Mouse (Mus musculus): ENCODE measurements around the gene 1700001P01Rik. TPM values are rescaled to one million over a fixed set of nuclear protein-coding genes. Genes with fewer than 3 reads are reported as not detected.
A peak's percentile ranks its signal among the peaks of the same experiment; 100 is the strongest.
"Not testable (repeated sequence)": the region's sequence is repeated elsewhere in the genome, so short reads cannot be mapped to it uniquely, and the experiment has no call there.

1700001P01Rik gene
- polyA plus RNA-seq, 1 experiment from 2014 or later = 0.22 TPM

- H3K4me1 ChIP-seq (replicated peaks) = peaks cover 48% of the 10 kb centered on the region
- 70% methylated on average over 9 of the region's 9 CpGs for WGBS (ENCODE audit: insufficient replicate concordance)
- peak overlapping the region; percentile 94 for H3K9ac ChIP-seq
- ATAC-seq (ENCODE audit: low read depth) (no peak), DNase-seq (no peak)
- no peak overlapping the region for H3K27ac ChIP-seq
- peak overlapping the region; percentile 90; the same call in 1 of the 2 replicates for H3K4me3 ChIP-seq (replicated peaks)
- H3K9me3 ChIP-seq (replicated peaks) = no peaks in the 10 kb centered on the region
- H3K4me2 ChIP-seq = peak overlapping the region; percentile 92
- no peaks in the 10 kb centered on the region for H3K27me3 ChIP-seq
- H3K36me3 ChIP-seq = peaks cover 22% of the 10 kb centered on the region
Observed at GRCm38 (mm10) chr11:97742591-97742990, 33.1 kb downstream of the 1700001P01Rik start.

- DNase-seq = no peak
- Histone ChIP-seq H3K27me3 (no peaks in the 10 kb centered on the region), H3K27ac (no peak overlapping the region), H3K4me1 (replicated peaks) (peaks cover 48% of the 10 kb centered on the region), H3K9ac (no peak overlapping the region), H3K4me2 (peak overlapping the region; percentile 92), H3K36me3 (peaks cover 17% of the 10 kb centered on the region), H3K4me3 (replicated peaks) (no peak overlapping the region), H3K9me3 (replicated peaks) (no peaks in the 10 kb centered on the region)
- 73% methylated on average over 5 of the region's 5 CpGs for WGBS (ENCODE audit: insufficient replicate concordance)
- ATAC-seq (ENCODE audit: low read depth) = no peak
Observed at GRCm38 (mm10) chr11:97742157-97742556, 33.6 kb downstream of the 1700001P01Rik start.

DNA sequence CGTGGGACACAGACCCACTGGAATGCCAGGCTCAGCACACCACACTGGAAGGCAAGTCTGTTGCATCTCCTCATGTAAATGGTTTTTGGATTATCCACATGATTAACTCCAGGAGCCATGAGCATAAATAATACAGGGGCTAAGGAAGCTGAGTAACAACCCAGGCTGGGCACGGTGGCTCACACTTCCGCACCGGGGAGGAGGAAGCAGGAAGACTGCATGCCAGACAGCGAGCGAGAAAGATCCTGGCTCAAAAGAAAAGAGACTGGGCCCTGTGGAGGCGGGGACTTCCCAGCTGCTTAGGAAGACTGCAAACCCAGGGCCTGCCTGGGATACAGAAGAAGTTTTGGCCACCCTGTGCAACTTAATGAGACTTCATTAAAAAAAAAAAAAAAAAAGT, 35.5 kb downstream of the 1700001P01Rik start:
- DNase-seq (no peak), ATAC-seq (ENCODE audit: low read depth) (no peak)
- Histone ChIP-seq H3K9me3 (replicated peaks) (no peaks in the 10 kb centered on the region), H3K4me3 (replicated peaks) (no peak overlapping the region), H3K36me3 (peaks cover 6% of the 10 kb centered on the region; the same call in 1 of the 2 replicates), H3K27me3 (no peaks in the 10 kb centered on the region), H3K4me2 (no peak overlapping the region), H3K4me1 (replicated peaks) (peaks cover 38% of the 10 kb centered on the region), H3K27ac (peak overlapping the region; percentile 34), H3K9ac (no peak overlapping the region)
- WGBS (ENCODE audit: insufficient replicate concordance) = 52% methylated on average over 7 of the region's 7 CpGs

DNA sequence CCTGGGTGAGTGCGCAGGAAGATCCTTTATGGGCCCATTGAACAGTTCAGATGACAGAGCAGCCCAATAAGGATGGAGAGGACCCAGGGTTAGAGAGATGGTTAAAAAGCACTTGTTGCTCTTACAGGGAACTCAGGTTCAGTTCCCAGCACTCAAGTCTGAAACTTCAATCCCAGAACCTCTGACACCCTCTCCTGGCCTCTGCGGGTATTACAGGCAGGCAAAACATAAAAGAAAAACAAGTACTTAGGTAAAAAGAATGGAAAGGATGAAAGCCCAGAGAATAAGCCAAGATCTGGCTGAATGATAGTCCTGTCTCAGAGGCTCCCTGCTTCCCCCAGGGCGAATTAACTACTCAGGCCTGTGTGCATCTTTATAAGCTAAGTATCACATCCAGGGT, 36.6 kb downstream of the 1700001P01Rik start:
- 77% methylated on average over 3 of the region's 3 CpGs for WGBS (ENCODE audit: insufficient replicate concordance)
- no peaks in the 10 kb centered on the region for H3K27me3 ChIP-seq
- peaks cover 38% of the 10 kb centered on the region for H3K4me1 ChIP-seq (replicated peaks)
- ATAC-seq (ENCODE audit: low read depth) = no peak
- no peak overlapping the region for H3K4me3 ChIP-seq (replicated peaks)
- H3K9me3 ChIP-seq (replicated peaks) = no peaks in the 10 kb centered on the region
- no peak overlapping the region for H3K9ac ChIP-seq
- H3K27ac ChIP-seq = no peak overlapping the region
- DNase-seq = no peak
- H3K36me3 ChIP-seq = peaks cover 6% of the 10 kb centered on the region; the same call in 1 of the 2 replicates
- no peak overlapping the region for H3K4me2 ChIP-seq

DNA sequence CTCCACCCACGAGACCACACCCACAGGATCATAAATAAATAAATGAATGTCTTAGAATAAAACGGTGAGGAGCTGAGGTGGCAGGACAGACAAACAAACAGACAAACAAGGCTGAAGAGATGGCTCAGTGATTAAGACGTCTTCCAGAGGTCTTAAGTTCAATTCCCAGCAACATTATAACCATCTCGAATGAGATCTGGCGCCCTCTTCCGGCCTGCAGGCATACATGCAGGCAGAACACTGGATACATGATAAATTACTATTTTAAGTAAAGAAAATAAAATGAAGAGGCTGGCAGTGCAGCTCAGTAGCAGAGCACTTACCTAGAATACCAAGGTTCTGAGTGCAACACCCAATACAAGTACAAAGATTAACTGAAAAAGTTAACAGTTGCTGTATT, 37.0 kb downstream of the 1700001P01Rik start:
- H3K4me1 ChIP-seq (replicated peaks) = peaks cover 39% of the 10 kb centered on the region
- no peak overlapping the region for H3K9ac ChIP-seq
- DNase-seq = no peak
- no peaks in the 10 kb centered on the region for H3K9me3 ChIP-seq (replicated peaks)
- H3K4me2 ChIP-seq = no peak overlapping the region
- H3K4me3 ChIP-seq (replicated peaks) = no peak overlapping the region
- peaks cover 6% of the 10 kb centered on the region; the same call in 1 of the 2 replicates for H3K36me3 ChIP-seq
- H3K27ac ChIP-seq = no peak overlapping the region
- WGBS (ENCODE audit: insufficient replicate concordance) = 49% methylated on average over 6 of the region's 6 CpGs
- no peak for ATAC-seq (ENCODE audit: low read depth)
- no peaks in the 10 kb centered on the region for H3K27me3 ChIP-seq

DNA sequence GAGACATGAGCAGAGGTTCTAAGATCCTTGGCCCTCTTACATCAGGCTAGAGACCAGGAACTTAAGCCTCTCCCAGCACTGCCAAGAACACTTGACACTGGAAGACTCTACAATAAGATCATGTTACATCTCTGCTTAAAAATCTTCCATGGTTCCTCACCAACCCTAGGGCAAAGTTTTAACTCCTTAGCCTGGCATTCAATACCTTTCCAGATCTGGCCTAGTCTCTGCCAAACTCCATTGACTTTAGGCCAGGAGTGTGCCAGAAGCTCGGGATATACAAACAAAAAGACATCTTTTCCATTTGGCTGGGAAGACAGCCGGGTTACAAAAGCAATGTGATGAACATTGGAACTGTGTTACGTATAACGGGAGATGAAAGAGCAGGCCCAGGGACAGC, 38.1 kb downstream of the 1700001P01Rik start:
- Histone ChIP-seq H3K9me3 (replicated peaks) (no peaks in the 10 kb centered on the region), H3K27ac (no peak overlapping the region), H3K4me2 (no peak overlapping the region), H3K4me1 (replicated peaks) (peaks cover 28% of the 10 kb centered on the region), H3K9ac (no peak overlapping the region), H3K27me3 (no peaks in the 10 kb centered on the region), H3K36me3 (peaks cover 6% of the 10 kb centered on the region; the same call in 1 of the 2 replicates), H3K4me3 (replicated peaks) (no peak overlapping the region)
- DNase-seq (no peak), ATAC-seq (ENCODE audit: low read depth) (no peak)
- WGBS (ENCODE audit: insufficient replicate concordance) = 80% methylated on average over 4 of the region's 4 CpGs

DNA sequence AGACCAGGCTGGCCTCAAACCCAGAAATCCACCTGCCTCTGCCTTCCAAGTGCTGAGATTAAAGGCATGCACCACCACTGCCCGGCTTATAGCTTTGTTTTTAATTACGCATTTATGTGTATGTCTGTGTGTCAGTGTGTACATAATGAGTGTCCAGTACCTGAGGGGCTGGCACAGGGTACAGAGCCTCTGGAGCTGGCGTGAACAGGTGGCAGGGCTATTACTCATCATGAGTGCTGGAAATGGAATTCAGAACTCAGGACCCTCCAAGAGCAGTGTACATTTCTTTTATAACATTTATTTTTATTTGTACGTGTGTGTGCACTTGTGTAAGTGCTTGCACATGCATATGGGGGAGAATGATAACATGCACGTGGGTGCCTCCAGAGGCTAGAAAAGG, 39.1 kb downstream of the 1700001P01Rik start:
- DNase-seq (no peak), ATAC-seq (ENCODE audit: low read depth) (no peak)
- H3K27me3 ChIP-seq = no peaks in the 10 kb centered on the region
- no peak overlapping the region for H3K4me3 ChIP-seq (replicated peaks)
- no peak overlapping the region for H3K4me2 ChIP-seq
- H3K36me3 ChIP-seq = peaks cover 11% of the 10 kb centered on the region
- H3K4me1 ChIP-seq (replicated peaks) = peaks cover 19% of the 10 kb centered on the region
- no peak overlapping the region for H3K27ac ChIP-seq
- H3K9ac ChIP-seq = no peak overlapping the region
- H3K9me3 ChIP-seq (replicated peaks) = no peaks in the 10 kb centered on the region
- 75% methylated on average over 5 of the region's 5 CpGs for WGBS (ENCODE audit: insufficient replicate concordance)

GRCm38 (mm10) chr11:97734810-97735209, 40.9 kb downstream of the 1700001P01Rik start:
- not testable (repeated sequence) for H3K9ac ChIP-seq; H3K27me3 ChIP-seq; ATAC-seq (ENCODE audit: low read depth); H3K4me3 ChIP-seq (replicated peaks); DNase-seq; H3K4me2 ChIP-seq; H3K9me3 ChIP-seq (replicated peaks); H3K27ac ChIP-seq
- Histone ChIP-seq H3K4me1 (replicated peaks) (peaks cover 10% of the 10 kb centered on the region), H3K36me3 (peaks cover 25% of the 10 kb centered on the region)
- WGBS (ENCODE audit: insufficient replicate concordance) = 51% methylated on average over 5 of the region's 5 CpGs

- WGBS (ENCODE audit: insufficient replicate concordance) = 46% methylated on average over 10 of the region's 10 CpGs
- Histone ChIP-seq H3K9me3 (replicated peaks) (no peaks in the 10 kb centered on the region), H3K9ac (no peak overlapping the region), H3K27me3 (no peaks in the 10 kb centered on the region), H3K4me3 (replicated peaks) (no peak overlapping the region), H3K4me2 (no peak overlapping the region), H3K4me1 (replicated peaks) (peaks cover 6% of the 10 kb centered on the region), H3K27ac (no peak overlapping the region), H3K36me3 (peaks cover 29% of the 10 kb centered on the region)
- DNase-seq (no peak), ATAC-seq (ENCODE audit: low read depth) (no peak)
Observed at GRCm38 (mm10) chr11:97733689-97734088, 42.0 kb downstream of the 1700001P01Rik start.

GRCm38 (mm10) chr11:97728730-97729129, 47.0 kb downstream of the 1700001P01Rik start:
- H3K4me2 ChIP-seq = no peak overlapping the region

DNA sequence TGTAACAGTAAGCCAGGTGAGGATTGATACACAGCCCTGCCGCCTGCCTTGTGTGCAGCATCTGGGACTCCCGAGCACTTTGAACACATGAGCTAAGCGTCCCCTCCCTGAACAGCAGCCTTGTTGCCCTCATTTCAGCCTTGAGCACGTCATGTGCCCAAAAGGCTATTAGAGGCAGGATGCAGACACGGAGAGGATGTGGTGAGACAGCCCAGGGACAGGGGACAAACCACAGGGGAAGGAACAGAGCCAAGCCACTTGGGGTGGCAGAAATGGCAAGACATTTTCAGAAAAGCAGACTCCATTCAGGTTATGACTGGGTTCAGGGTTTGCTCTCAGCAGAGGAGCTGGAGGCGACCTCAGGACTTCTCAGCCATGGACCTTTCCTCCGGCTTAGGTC, 47.4 kb downstream of the 1700001P01Rik start:
- Histone ChIP-seq H3K4me2 (no peak overlapping the region), H3K9me3 (replicated peaks) (no peaks in the 10 kb centered on the region), H3K9ac (no peak overlapping the region), H3K27me3 (no peaks in the 10 kb centered on the region), H3K27ac (no peak overlapping the region), H3K36me3 (peaks cover 79% of the 10 kb centered on the region), H3K4me3 (replicated peaks) (no peak overlapping the region), H3K4me1 (replicated peaks) (peaks cover 18% of the 10 kb centered on the region; the same call in 1 of the 2 replicates)
- ATAC-seq (ENCODE audit: low read depth) = no peak
- 58% methylated on average over 7 of the region's 7 CpGs for WGBS (ENCODE audit: insufficient replicate concordance)
- no peak for DNase-seq

More at GRCm38 (mm10) chr11:97728730-97729129, 47.0 kb downstream of the 1700001P01Rik start:
- H3K27me3 ChIP-seq = no peaks in the 10 kb centered on the region
- H3K36me3 ChIP-seq = peaks cover 75% of the 10 kb centered on the region
- no peak overlapping the region for H3K27ac ChIP-seq
- H3K9ac ChIP-seq = no peak overlapping the region
- DNase-seq (no peak), ATAC-seq (ENCODE audit: low read depth) (no peak)
- WGBS (ENCODE audit: insufficient replicate concordance) = 56% methylated on average over 7 of the region's 7 CpGs
- no peak overlapping the region for H3K4me3 ChIP-seq (replicated peaks)
- H3K4me1 ChIP-seq (replicated peaks) = peaks cover 15% of the 10 kb centered on the region
- H3K9me3 ChIP-seq (replicated peaks) = no peaks in the 10 kb centered on the region

DNA sequence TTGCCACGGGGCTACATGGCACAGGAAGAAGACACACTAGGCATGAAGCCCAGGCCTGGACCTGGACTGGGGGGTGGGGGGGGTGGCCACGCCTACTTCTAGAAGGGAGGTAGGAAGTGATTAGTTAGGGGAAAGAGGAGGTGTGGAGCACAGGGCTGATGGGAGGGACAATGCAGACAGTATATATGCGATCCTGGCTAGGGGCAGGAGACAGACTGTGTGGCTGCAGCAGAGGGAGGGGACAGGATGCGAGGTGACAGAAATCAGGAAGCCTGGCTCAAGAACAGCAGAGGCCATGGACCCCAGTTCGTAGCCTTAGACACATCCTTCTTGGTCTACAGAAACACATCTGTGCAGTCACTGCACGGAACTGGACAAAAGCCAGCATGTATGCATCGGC, 52.0 kb downstream of the 1700001P01Rik start:
- H3K4me1 ChIP-seq (replicated peaks) = peaks cover 25% of the 10 kb centered on the region; the same call in 1 of the 2 replicates
- ATAC-seq (ENCODE audit: low read depth) = no peak
- no peaks in the 10 kb centered on the region for H3K9me3 ChIP-seq (replicated peaks)
- H3K27ac ChIP-seq = no peak overlapping the region
- no peaks in the 10 kb centered on the region for H3K27me3 ChIP-seq
- no peak overlapping the region for H3K9ac ChIP-seq
- H3K4me3 ChIP-seq (replicated peaks) = no peak overlapping the region
- H3K4me2 ChIP-seq = no peak overlapping the region
- H3K36me3 ChIP-seq = peaks cover 95% of the 10 kb centered on the region
- WGBS (ENCODE audit: insufficient replicate concordance) = 42% methylated on average over 7 of the region's 7 CpGs
- no peak for DNase-seq

Measured in liver, embryonic 13.5 days (tissue).